Mouse (Mus musculus): ENCODE results near the gene Carns1. TPM values are rescaled to one million over a fixed set of nuclear protein-coding genes. Genes with fewer than 3 reads are reported as not detected.
A peak's percentile ranks its signal among the peaks of the same experiment; 100 is the strongest.

Carns1 gene
- total and polyA plus RNA-seq, 3 experiments = 1.7 to 4.0 (median 3.8) TPM

- Histone ChIP-seq H3K79me2 (replicated peaks; ENCODE audit: control insufficient read depth, extremely low read depth, insufficient read depth, poor library complexity, severe bottlenecking) (peaks cover 12% of the 10 kb centered on the region; the same call in 1 of the 2 replicates), H3K27me3 (replicated peaks) (peaks cover 5% of the 10 kb centered on the region), H3K27ac (ENCODE audit: insufficient read depth, low read depth) (no peak overlapping the region), H3K36me3 (replicated peaks in 1 of 2; ENCODE audit: control insufficient read depth in 1 of 2, insufficient read depth in 1 of 2, low read length in 1 of 2) (peaks cover 12 to 25% of the 10 kb centered on the region in 2 experiments), H3K4me2 (ENCODE audit: insufficient read depth, low read depth, poor library complexity, severe bottlenecking) (no peak overlapping the region), H3K9ac (ENCODE audit: insufficient read depth, low read depth) (no peak overlapping the region), H3K9me3 (replicated peaks; ENCODE audit: low read length) (no peaks in the 10 kb centered on the region), H3K4me1 (ENCODE audit: control insufficient read depth in 1 of 2, insufficient read depth in 2 of 2) (peaks cover 15 to 51% of the 10 kb centered on the region in 2 experiments), H3K4me3 (replicated peaks in 1 of 3; ENCODE audit: low read depth in 2 of 3, low read length in 2 of 3, poor library complexity in 1 of 3) (no peak overlapping the region)
- in situ Hi-C loops (cut with MboI; ENCODE audit: low pct_ligation_motif_present, low pct_unique_long_range_greater_than_20kb, low sequenced_read_pairs) = loop anchor here (5.0 kb wide), 2 partner anchors 34 to 76 kb away; partner anchors contain the start of gene Aip
- DNase-seq (ENCODE audit: extremely low read depth) = no peak
- dilution Hi-C loops (cut with MboI; ENCODE audit: extremely low pct_ligation_motif_present, extremely low pct_unique_long_range_greater_than_20kb, low sequenced_read_pairs) = no loop called here
- TF ChIP-seq MEF2A (IDR thresholded peaks at IDR 0.05; ENCODE audit: borderline replicate concordance, low read depth, low read length) (no peak), IRF4 (IDR thresholded peaks at IDR 0.05; ENCODE audit: low read depth, low read length) (no peak), MXI1 (IDR thresholded peaks at IDR 0.05; ENCODE audit: low read depth, low read length) (no peak), RCOR1 (conservative IDR thresholded peaks at IDR 0.05; ENCODE audit: low read depth, low read length) (no peak), ZC3H11A (IDR thresholded peaks at IDR 0.05; ENCODE audit: low read depth, low read length) (peak; percentile 28; the same call in 1 of the 2 replicates), ZMIZ1 (IDR thresholded peaks at IDR 0.05; ENCODE audit: low read depth, low read length) (no peak), USF2 (conservative IDR thresholded peaks at IDR 0.05; ENCODE audit: low read depth, low read length) (no peak), MYC (IDR thresholded peaks at IDR 0.05; ENCODE audit: low read depth, low read length) (no peak), CTCF (conservative IDR thresholded peaks at IDR 0.05 in 1 of 2, IDR thresholded peaks at IDR 0.05 in 1 of 2; ENCODE audit: low read depth in 2 of 2, low read length in 2 of 2) (peak in 1 of 2 experiments; percentile 58; a peak in 2 of 4 replicates), JUND (conservative IDR thresholded peaks at IDR 0.05; ENCODE audit: low read depth, low read length) (no peak), USF1 (IDR thresholded peaks at IDR 0.05; ENCODE audit: low read depth, low read length) (no peak), E2F4 (IDR thresholded peaks at IDR 0.05; ENCODE audit: insufficient replicate concordance, low read depth, low read length) (no peak), TBP (conservative IDR thresholded peaks at IDR 0.05; ENCODE audit: low read depth, low read length) (no peak), ZNF384 (IDR thresholded peaks at IDR 0.05; ENCODE audit: low read depth, low read length) (peak; percentile 26; the same call in 1 of the 2 replicates), NELFE (IDR thresholded peaks at IDR 0.05; ENCODE audit: low read depth, low read length) (no peak), GABPA (IDR thresholded peaks at IDR 0.05; ENCODE audit: insufficient replicate concordance, low read depth, low read length) (no peak), SIN3A (IDR thresholded peaks at IDR 0.05; ENCODE audit: low read length) (no peak), POLR2AphosphoS2 (IDR thresholded peaks at IDR 0.05; ENCODE audit: low read depth, low read length) (no peak), SMC3 (IDR thresholded peaks at IDR 0.05; ENCODE audit: low read depth, low read length) (peak; percentile 45), PAX5 (IDR thresholded peaks at IDR 0.05; ENCODE audit: low read length) (no peak), MAZ (IDR thresholded peaks at IDR 0.05; ENCODE audit: low read depth, low read length) (no peak), ELF1 (IDR thresholded peaks at IDR 0.05; ENCODE audit: low read depth, low read length) (0 out of 2 replicates have a peak, but pooled peaks have one; percentile 24), RAD21 (IDR thresholded peaks at IDR 0.05; ENCODE audit: low read depth, low read length) (peak; percentile 52), CHD2 (IDR thresholded peaks at IDR 0.05; ENCODE audit: low read length) (no peak), TCF12 (IDR thresholded peaks at IDR 0.05; ENCODE audit: low read depth, low read length) (no peak), MAX (IDR thresholded peaks at IDR 0.05; ENCODE audit: low read length) (no peak)
These were observed 27.9 kb upstream of the Carns1 start for GRCm38 (mm10) chr19:4203148-4203547.
